Mouse (Mus musculus) olfactory bulb, adult 2 months (tissue): ENCODE measurements around the gene Omd.

ENCODE experiments used
- CTCF ChIP-seq: fragments of 200-500 bp; IDR thresholded peaks from 2 replicates; pipeline ENCODE4 v1.5.1; 2012; ENCODE audit warnings: low read depth, mild to moderate bottlenecking, low read length, moderate library complexity; ENCODE audit not compliant: insufficient read depth
- POLR2A ChIP-seq: fragments of 200-500 bp; IDR thresholded peaks from 2 replicates; pipeline ENCODE4 v1.6.1; 2012; ENCODE audit warnings: mild to moderate bottlenecking, low read depth, low read length, moderate library complexity; ENCODE audit not compliant: insufficient read depth

- no peak for TF ChIP-seq CTCF
- no peak for TF ChIP-seq POLR2A
Observed at GRCm38 (mm10) chr13:49608589-49609322, 26.5 kb downstream of the Omd start.
